Mouse (Mus musculus): Measurements from ENCODE around the gene Trp53tg5.

GRCm38 (mm10) chr2:164518266-164519170 is 45.0 kb upstream of the Trp53tg5 start:
- TF ChIP-seq CTCF (IDR thresholded peaks at IDR 0.05; ENCODE audit: borderline replicate concordance, insufficient read depth, low read length) = no peak
- TF ChIP-seq POLR2A (IDR thresholded peaks at IDR 0.05; ENCODE audit: low read depth, low read length) = no peak

All from embryonic fibroblast, embryonic 13.5 days (primary cell).